Mouse (Mus musculus): ENCODE measurements around the gene Mrtfa.
A peak's percentile ranks its signal among the peaks of the same experiment; 100 is the strongest.

Mrtfa gene

DNA sequence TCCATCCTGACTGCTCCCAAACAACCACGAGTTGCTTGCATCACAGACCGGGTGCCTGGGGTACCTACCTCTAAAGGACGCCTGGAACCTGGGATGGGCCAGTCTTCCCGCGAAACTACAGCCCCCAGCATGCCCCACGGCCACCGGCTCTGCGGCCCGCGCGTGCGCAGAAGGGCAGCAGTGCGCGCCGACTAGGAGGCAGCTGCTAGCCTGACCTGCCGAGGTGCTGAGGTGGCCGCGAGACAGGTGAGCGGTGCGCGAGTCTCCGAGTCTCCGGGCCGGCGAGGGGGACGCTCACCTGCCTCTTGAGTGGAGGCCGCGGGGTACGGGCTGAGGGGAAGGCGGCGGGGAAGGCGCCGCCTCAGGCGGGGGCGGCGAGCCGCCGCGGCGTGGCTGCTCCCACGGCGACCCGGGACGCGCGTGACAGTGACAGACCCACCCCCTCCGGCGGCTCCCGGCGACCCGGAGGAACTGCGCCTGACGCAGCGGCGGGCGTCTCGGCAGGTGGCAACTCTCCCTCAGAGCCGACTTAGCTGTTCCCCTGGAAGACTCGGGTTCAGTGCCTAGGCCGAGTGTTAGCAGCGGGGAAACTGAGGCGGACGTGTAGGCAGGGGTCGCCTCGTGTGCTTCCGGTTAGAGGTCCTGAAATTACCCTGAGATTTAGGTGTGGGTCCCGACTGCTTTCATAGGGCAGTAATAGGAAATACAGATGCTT, 212.8 kb downstream of the Mrtfa start, which contains the start of gene Sgsm3:
Sgsm3 (plus strand) TSS at position 146 of the 715 bp plus-strand sequence.
- peak; percentile 89 for DNase-seq

DNA sequence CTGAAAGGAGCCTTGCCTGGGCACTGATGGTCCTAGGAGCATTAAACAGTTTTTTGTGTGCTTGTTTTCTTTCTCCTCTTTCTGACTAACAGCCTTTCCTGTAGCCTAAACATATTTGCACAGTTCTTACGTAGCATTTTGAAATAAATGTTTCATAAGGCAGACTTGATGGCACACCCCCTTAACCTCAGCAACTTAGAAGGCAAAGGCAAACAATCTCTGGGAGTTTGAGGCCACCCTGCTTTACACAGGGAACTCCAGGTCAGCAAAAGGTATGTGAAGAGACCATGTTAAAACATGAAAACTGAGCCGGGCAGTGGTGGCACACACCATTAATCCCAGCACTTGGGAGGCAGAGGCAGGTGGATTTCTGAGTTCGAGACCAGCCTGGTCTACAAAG, 214.9 kb downstream of the Mrtfa start:
- DNase-seq: no peak

DNA sequence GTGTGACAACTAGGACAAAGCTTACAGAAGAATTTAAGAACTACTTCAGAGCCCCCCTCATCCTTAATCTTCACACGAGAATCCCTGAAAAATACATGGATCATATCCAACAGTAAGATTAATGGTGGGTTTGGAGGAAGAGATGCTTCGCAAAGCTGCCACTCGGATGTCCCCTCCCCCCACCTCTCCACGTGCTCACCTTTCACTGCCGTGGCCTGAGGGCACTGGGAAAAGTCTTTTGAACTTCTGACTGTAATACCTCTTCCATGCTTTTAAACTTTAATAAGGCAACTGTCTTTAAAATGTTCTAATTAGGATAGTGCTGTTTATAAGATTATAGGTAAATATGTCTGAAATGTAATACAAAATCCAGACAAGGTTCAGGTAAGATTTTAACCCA, 216.2 kb downstream of the Mrtfa start:
- no peak for DNase-seq

DNA sequence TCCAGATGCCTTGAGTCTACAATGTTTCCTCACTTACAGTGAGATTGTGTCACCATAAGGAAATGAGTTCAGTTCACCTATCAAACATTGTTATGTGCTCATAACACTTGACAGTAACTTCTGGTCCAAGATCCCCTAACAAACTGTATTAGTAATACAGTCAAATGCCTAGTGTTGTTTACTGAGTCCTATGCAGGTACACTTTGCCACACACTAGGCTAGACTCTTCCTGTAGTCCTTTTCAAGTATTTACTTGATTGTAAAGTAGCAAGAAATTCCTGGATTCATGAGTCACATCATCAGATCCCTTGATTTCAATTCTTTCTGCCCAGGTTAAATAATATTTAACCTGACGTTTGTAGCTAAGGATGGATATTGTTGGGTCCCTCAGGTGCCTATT, 221.2 kb downstream of the Mrtfa start:
- no peak for DNase-seq
